Mouse (Mus musculus) embryonic fibroblast, embryonic 13.5 days (primary cell): Measurements from ENCODE around the gene Rubcnl. TPM values are rescaled to one million over a fixed set of nuclear protein-coding genes. Genes with fewer than 3 reads are reported as not detected.

Experiments
- H3K27ac ChIP-seq: 2 replicates; pipeline ENCODE4 v1.5.1; 2012; ENCODE audit warnings: low read length, control low read depth, inconsistent platforms; ENCODE audit not compliant: insufficient read depth
- H3K4me1 ChIP-seq: 2 replicates; pipeline ENCODE4 v1.6.1; 2011; ENCODE audit warnings: low read length; ENCODE audit not compliant: control insufficient read depth, insufficient read depth
- H3K4me3 ChIP-seq: 2 replicates; pipeline ENCODE4 v1.5.1; 2011; ENCODE audit warnings: mild to moderate bottlenecking, control low read depth, low read length; ENCODE audit not compliant: insufficient read depth
- CTCF ChIP-seq: IDR thresholded peaks from 2 replicates; pipeline ENCODE4 v1.5.1; 2011; ENCODE audit warnings: mild to moderate bottlenecking, control low read depth, low read length, moderate library complexity, borderline replicate concordance; ENCODE audit not compliant: insufficient read depth
- POLR2A ChIP-seq: IDR thresholded peaks from 2 replicates; pipeline ENCODE4 v1.6.1; 2011; ENCODE audit warnings: low read depth, mild to moderate bottlenecking, control low read depth, low read length, moderate library complexity
- polyA plus RNA-seq: library from polyadenylated mRNA; stranded (reverse); fragments of >200 nt; gene quantifications from 2 replicates; pipeline ENCODE4 v1.2.4, GENCODE M21; 2011; ENCODE audit warnings: low read depth; ENCODE audit not compliant: missing spikeins, insufficient read length

Rubcnl gene
- polyA plus RNA-seq, 1 experiment = 0.54 TPM

GRCm38 (mm10) chr14:75017277-75017676, 1.4 kb downstream of the Rubcnl start:
- no peak overlapping the region for H3K27ac ChIP-seq
- TF ChIP-seq POLR2A (no peak), CTCF (no peak)

DNA sequence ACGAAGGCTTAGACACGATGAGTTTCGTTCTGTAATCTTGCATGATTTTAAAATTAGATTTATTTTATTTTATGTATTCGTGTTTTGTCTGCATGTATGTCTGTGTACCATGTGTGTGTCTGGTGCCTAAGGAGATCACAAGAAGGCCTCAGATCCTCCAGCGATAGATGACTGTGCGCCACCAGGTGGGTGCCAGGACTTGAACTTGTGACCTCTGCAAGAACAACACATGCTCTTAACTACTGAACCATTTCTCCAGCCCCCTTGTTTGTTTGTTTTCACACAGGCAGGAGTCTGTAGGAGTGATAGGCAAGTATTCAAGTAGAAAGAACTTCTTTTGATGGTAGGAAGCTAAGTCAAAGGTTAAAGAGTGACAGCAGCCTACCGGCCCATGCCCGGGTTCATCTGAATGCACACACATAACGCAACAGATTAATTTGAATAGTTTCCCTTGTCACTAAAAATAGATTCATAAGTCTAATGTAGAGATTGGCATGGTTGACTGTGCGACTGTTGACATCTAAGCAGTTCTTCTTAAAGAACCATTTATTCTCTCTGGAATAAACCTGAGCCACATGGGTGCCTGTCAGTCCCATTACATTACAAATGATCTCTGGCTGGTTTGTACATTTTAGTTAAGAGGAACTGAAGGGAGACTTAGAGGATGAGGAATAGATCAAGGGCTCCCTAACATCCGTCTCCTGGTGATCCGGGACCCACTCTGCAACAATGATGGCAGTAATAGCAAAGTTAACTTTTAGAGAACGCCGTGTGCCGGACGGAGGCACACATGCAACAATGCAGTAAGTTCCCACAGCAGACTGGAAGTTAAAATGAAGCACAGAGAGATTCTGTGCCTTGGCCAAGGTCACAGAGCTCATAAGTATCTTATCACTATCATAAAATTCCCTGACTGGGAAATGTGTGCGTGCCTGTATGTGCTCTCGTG, 2.3 kb downstream of the Rubcnl start:
- H3K27ac ChIP-seq = no peak overlapping the region
- no peaks in the 10 kb centered on the region for H3K4me1 ChIP-seq
- no peak overlapping the region for H3K4me3 ChIP-seq
- no peak for TF ChIP-seq CTCF
- no peak for TF ChIP-seq POLR2A

More at GRCm38 (mm10) chr14:75017277-75017676, 1.4 kb downstream of the Rubcnl start:
- Histone ChIP-seq H3K4me1 (no peaks in the 10 kb centered on the region), H3K4me3 (no peak overlapping the region)

GRCm38 (mm10) chr14:75018829-75019228, 3.0 kb downstream of the Rubcnl start:
- no peak overlapping the region for H3K27ac ChIP-seq
- H3K4me1 ChIP-seq = no peaks in the 10 kb centered on the region
- H3K4me3 ChIP-seq = no peak overlapping the region
- TF ChIP-seq POLR2A (no peak), CTCF (no peak)

DNA sequence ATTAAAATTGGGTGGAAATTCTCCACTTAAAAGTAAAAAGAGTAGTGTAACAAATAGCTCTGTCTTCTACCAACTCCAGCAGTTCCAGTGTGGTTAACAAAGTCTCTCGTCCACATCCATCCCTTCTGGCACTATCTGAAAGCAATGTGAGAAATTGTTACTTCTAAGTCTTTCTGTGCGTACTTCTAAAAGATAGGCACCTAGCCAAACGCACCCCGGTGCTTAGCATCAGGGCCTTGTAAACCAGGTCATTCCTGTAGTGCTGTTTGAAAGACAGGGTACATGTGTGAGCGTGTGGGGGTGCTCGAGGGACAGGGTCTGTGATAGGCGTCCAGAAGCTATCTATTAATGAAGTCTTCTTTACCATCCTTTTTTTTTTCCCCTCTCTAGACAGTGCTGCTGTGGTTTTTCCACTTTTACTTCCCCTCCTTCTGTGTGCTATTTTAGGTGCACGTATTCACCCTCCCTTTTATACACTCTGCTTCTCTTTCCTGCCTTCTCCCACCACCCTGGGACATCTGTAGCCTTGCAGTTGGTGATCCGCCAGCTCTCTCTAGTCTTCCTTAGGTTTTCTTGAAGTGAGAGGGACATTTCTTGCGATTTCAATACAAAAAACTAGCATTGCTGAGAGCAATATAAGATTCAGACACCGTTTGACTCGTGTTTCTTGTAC, 4.9 kb downstream of the Rubcnl start:
- no peak for TF ChIP-seq POLR2A
- TF ChIP-seq CTCF = no peak

DNA sequence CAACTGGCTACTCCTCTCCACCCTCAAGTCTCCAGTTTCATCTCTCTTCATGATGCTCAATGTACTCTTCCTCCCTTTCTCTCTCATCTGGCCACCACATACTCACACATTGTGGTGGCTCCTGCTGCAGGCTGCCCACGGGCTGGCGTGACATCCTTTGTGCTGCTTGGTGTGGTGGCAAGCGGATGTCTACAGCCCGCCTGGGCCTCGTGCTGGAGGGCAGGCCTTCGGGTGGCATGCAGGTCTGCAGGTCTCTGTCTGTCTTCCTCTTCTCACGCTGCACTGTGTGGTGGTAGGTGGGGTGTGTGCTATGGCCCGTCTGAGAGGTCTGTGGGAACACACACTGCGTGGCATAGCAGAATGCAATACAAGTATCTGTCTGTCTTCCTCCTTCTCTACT, 6.7 kb downstream of the Rubcnl start:
- Histone ChIP-seq H3K4me3 (no peak overlapping the region), H3K4me1 (no peaks in the 10 kb centered on the region), H3K27ac (no peak overlapping the region)
- TF ChIP-seq CTCF (no peak), POLR2A (no peak)

More for the DNA sequence above, 4.9 kb downstream of the Rubcnl start:
- H3K27ac ChIP-seq = no peak overlapping the region
- no peaks in the 10 kb centered on the region for H3K4me1 ChIP-seq
- no peak overlapping the region for H3K4me3 ChIP-seq

- TF ChIP-seq CTCF = no peak
- TF ChIP-seq POLR2A = no peak
- no peak overlapping the region for H3K4me3 ChIP-seq
- no peaks in the 10 kb centered on the region for H3K4me1 ChIP-seq
- H3K27ac ChIP-seq = no peak overlapping the region
Measured at GRCm38 (mm10) chr14:75024793-75025710, 9.2 kb downstream of the Rubcnl start.

DNA sequence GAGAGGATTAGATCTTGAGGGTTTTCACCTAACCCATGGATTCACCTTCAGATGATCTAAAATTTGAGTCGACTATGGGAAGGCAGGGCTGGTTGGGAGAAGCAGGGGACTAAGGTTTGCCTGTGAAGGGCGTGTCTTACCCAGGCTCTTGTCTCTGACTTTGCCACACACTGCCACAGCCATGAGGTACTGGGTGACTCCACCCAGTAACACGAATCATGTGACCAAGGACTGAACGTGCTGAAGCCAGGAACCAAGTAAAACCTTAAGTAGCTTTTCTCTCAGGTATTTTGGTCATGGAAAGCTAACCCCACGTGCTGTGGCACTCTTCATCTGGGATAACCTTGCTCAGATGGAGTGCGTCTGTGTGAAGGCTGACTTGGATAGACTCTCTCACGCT, 14.9 kb downstream of the Rubcnl start:
- Histone ChIP-seq H3K4me3 (no peak overlapping the region), H3K27ac (no peak overlapping the region), H3K4me1 (no peaks in the 10 kb centered on the region)
- TF ChIP-seq POLR2A (no peak), CTCF (no peak)

- TF ChIP-seq POLR2A = no peak
- no peak for TF ChIP-seq CTCF
- Histone ChIP-seq H3K4me3 (no peak overlapping the region), H3K4me1 (no peaks in the 10 kb centered on the region), H3K27ac (no peak overlapping the region)
Measured at GRCm38 (mm10) chr14:75031999-75032575, 16.3 kb downstream of the Rubcnl start.

GRCm38 (mm10) chr14:75032742-75033141, 16.9 kb downstream of the Rubcnl start:
- no peak overlapping the region for H3K27ac ChIP-seq
- TF ChIP-seq CTCF (no peak), POLR2A (no peak)
- no peak overlapping the region for H3K4me3 ChIP-seq
- no peaks in the 10 kb centered on the region for H3K4me1 ChIP-seq

GRCm38 (mm10) chr14:75034240-75034639, 18.4 kb downstream of the Rubcnl start:
- Histone ChIP-seq H3K4me3 (no peak overlapping the region), H3K27ac (no peak overlapping the region), H3K4me1 (no peaks in the 10 kb centered on the region)
- TF ChIP-seq POLR2A = no peak
- no peak for TF ChIP-seq CTCF
